Mouse (Mus musculus) MN1 (cell line): Measurements from ENCODE around the gene Igf2bp1.

Experiments used
- DNase-seq: peaks from one replicate; pipeline ENCODE4 v3.0.0-alpha.2; 2016; ENCODE audit warnings: low spot score

Gene Igf2bp1

DNA sequence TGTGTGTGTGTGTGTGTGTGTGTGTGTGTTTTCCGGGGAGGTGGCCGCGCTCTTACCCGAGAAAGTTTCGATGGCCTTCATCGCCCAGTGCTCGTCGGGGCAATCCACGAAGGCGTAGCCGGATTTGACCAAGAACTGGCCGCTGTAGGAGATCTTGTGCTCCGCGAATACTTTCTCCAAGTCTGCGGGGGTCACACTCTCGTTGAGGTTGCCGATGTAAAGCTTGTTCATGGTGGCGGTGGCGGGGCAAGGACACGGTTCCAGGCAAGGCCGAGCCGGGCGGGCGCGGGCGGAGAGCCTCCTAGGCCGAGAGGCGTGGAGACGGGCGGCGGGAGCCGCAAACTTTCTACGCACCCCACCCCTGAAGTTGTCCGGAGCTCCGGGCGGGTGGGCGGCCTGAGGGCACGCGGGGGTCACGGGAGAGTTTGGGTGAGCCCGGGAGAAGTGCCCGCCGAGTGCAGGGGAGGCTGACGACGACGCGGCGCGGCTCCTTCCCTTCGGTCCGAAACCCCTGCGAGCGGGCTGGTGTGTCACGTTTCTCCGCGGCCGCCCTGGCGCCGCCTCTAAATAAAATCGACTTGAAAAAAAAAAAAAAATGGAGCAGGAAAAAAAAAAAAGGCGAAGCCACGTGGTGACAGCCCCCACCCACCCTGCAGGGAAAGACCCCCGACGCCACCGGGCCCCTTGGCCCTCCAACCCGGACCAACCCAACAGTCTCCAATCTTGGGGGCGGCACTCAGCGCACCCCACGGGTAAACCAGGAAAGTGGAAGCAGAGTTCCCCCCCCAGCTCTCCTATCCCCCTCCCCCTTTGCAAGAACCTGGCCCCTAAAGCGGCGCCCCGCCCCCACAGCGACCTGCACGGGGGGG is at the start of gene Igf2bp1:
TSS of gene Igf2bp1 (minus strand) at position 538 of the 869 bp plus-strand sequence.
- DNase-seq = no peak

DNA sequence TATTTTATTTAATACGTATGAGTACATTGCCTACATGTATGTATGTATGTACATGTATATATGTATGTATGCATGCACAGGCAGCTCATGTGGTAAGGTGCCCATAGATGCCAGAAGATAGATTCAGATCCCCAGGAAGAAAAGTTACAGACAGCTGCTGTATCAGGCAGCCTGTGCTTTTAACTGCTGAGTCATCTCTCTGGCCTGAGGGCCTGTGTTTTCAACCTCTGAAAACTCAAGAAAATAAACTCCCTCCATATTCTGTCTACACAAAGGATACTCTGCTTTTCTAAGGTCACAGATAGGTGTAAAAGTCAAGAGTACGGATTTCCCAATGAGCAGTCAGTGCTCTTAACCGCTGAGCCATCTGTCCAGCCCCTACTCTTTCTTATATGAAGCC is 45.1 kb upstream of the Igf2bp1 start:
- no peak for DNase-seq

DNA sequence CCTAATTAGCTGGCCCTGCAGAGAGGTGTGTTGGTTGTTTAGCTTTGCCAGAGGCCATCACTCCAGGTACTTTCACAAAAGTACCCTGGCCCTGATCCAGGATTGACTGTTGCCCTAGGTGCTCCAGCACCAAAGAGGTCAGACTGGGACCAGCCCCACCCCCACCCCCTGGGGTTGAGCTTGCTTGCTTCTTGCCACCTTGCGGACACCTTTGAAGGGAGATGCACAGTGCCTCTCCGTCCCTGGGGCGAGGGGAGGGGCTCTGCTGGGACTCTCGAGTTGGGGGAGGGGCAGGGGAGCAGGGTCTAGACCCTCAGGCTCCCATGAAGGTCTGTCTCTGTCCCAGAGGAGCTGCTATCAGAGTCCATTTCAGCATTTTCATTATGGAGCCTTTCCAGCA is 44.2 kb upstream of the Igf2bp1 start:
- no peak for DNase-seq

DNA sequence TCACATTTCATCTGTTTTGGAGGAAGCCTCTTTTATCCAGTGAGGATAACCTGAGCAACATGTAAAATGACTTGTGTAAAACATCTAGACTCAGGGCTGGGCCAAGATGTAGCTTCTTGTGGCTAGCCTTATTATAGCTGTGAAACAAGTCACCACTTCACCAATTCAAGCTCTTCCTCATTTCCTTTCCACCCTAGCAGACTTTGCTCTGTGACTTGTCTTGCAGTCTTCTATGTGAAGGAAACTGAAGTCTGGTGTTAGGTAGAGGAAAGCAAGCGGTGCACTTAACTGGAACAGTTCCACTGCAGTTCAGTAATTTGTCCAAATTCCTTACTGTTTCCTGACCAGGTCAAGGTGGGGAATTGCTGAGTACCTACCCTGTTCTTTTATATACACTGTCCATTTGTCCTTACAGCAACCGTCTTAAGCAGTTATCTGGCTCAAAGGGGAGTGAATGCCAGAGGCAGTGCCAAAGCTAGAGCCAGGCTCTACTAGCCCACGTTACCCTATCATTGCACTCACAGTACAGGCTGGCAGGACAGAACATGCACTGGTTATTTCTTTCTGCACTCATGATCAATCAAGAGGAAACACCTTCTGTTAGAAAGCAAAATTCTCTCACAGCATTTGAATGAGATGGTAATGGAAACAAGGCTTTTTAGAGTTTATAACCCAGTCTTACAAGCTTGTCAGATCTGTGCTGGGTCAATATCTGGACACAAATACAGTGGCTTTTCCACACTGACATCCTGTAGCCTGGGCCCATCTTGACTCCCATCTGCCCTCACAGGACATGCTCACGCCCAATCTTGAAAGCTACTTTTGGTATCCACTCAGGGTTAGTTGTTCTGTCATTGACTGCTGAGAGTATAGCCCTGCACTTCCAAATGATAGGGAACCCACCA is 42.0 kb upstream of the Igf2bp1 start:
- DNase-seq = no peak

GRCm38 (mm10) chr11:96046793-96047192 is 41.1 kb upstream of the Igf2bp1 start:
- no peak for DNase-seq

DNA sequence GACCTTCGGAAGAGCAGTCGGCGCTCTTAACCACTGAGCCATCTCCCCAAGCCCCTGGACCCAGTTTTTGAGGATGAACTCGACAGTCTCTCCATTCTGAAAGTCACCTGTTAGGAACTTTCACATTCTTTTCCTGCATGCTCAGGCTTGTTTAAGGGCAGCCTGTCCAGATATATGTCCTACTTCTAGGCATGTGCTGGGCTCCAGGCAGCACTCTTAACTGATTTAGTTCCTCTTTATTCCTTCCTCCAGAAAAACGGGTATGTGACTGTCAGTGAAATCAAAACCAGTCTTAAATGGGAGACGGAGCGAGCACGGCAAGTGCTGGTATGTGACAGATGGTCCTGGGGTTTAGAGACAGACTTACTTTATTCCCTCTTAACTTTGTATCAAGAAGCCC is 40.3 kb upstream of the Igf2bp1 start:
- no peak for DNase-seq

DNA sequence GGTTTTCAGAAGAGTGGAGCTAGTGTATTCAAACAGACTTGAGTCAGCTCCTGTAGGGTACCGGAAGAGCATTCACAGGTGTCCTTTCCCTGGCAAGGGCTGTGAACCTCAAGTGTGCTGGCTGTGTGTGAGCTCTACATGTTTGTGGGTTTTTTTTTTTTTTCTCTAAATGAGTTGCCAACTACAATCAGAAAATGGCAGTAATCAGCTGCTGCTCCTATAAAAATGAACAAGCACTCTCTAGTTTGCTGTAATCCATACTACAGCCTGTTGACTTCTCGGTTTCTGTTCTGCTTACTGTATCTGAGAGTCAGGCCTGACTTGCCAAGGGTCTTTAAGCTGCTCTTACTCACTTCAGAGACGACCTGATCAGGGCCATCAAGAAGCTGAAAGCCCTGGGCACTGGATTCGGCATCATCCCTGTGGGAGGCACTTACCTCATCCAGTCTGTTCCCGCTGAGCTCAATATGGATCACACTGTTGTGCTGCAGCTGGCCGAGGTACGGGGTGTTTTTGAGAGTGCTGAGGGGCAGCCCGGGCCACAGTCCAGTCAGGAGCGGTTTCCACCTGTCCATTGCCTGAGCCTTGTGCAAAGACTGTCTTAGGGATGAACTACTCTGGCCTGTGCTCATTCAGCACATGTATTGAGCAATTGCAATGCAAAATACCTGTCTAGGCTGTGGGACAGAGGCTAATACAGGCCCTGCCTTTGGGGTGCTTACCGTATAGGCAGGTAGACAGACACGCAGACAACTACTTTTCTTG is 39.2 kb upstream of the Igf2bp1 start:
- no peak for DNase-seq

DNA sequence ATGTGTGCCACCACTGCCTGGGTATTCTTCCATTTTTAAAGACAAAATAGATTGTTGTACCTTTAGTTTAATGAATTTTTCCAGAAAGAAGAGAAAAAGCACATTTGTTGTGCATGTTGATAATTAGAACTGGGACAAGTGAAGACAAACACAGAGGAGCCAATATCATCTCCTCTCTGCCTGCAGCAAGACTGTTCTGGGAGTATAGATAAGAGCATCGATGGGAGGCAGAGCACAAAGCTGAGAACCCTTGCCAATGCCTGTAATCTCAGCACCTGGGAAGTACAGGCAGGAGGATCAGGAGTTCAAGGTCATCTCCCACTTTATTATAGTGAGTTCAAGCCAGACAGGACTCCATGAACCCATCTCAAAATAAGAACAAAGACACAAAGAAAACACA is 32.8 kb upstream of the Igf2bp1 start:
- DNase-seq = no peak

DNA sequence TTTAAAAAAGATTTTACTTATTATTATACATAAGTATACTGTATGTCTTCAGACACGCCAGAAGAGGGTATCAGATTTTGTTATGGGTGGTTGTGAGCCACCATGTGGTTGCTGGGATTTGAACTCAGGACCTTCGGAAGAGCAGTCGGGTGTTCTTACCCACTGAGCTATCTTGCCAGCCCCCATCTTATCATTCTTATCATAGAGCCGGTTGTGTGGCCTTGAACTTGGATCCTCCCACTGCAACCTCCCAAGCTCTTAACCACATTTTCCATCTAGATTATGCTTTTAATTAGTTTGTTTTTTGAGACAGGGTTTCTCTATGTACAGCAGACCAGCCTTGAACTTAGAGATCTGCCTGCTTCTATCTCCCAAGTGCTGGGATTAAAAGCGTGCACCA is 31.8 kb upstream of the Igf2bp1 start:
- DNase-seq = no peak

DNA sequence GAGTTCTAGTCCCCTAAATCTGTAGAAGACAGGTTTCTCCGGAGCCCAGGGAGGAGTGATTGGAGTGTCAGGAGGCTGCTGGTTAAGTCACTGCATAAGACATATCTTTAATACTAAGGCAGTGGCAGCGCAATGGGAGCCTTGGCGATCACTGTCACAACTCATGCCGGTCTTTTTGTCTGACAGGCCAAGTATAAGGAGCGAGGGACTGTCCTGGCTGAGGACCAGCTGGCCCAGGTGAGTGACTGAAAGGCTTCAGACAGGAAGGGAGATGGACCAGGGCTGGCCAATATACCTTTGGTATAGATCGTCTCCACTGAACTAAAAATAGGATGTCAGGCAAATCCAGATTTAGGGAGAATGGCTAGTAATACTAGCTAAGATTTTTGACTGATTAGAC is 29.4 kb upstream of the Igf2bp1 start:
- DNase-seq = no peak

DNA sequence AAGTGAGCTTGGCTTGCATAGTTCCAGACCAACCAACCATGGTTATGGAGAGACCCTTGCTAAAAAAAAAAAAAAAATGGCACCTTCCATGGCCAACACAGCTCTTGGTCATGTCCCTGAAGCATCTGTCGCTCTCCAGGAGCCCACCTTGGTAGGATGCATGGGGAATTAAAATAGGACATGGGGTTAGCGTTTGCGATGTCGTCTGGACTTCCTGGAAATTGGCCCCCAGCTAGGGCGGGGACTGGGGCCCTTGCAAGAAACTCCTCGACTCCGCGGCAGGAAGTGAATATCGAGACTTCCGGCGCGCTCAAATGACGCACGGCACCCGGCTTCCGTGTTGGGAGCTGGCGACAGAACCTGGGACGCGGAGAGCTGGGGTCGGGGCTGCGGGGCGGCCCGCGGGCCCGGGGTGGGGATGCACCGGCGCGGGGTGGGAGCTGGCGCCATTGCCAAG is 28.9 kb upstream of the Igf2bp1 start, which contains the start of gene Snf8:
TSS of gene Snf8 (plus strand) at position 290 of the 457 bp plus-strand sequence.
- peak; percentile 92 for DNase-seq

DNA sequence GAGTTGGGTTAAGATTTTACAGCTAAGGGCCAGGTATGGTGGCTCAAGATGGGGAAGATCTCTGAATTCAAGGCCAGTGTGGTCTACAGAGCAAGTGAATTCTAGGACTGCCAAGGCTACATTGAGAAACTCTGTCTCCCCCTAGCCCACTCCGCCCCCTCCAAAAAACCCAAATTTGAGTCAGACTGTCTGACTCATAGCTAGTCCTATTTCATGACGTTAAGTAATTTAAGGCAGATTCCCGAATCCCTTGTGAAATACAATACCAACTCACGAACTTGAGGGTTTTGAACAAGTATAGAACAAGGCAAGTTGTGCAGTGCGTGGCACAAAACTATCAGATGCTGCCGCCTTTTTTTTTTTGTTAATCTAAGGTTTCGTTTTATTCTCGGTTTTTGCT is 28.4 kb upstream of the Igf2bp1 start:
- no peak for DNase-seq

DNA sequence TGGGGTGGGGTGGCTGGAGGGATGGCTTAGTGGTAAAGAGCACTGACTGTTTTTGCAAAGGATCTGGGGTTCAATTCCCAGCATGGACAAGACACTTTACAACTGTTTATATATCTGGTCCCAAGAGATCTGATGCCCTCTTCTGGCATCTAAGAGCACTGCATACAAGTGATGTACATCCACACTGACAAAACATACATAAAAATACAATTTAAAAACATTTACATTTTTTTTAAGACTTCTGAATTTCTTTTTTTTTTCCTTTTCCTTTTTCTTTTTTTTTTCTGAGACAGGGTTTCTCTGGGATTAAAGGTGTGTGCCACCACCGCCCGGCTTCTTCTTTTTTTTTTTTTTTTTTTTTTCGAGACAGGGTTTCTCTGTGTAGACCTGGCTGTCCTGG is 27.5 kb upstream of the Igf2bp1 start:
- no peak for DNase-seq

DNA sequence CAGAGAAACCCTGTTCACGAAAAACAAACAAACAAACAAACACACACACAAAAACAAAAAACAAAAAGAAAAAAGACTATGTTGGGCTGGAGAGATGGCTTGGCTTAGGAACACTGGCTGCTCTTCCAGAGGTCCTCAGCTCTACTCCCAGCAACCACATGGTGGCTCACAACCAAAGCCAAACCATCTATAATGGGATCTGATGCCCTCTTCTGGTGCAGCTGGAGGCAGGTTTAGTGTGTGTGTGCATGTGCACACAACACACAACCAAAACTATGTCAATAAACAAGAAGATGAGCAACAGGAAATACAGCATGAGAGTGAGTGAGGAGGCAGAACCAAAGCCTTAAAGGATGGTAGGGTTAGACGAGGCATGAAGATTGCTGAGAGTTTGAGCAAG is 26.0 kb upstream of the Igf2bp1 start:
- DNase-seq = no peak

- DNase-seq = no peak
Measured at GRCm38 (mm10) chr11:96030571-96030970, 24.8 kb upstream of the Igf2bp1 start.

GRCm38 (mm10) chr11:96028130-96028529 is 22.4 kb upstream of the Igf2bp1 start:
- no peak for DNase-seq

- no peak for DNase-seq
Measured at GRCm38 (mm10) chr11:96020622-96021021, 14.9 kb upstream of the Igf2bp1 start.

DNA sequence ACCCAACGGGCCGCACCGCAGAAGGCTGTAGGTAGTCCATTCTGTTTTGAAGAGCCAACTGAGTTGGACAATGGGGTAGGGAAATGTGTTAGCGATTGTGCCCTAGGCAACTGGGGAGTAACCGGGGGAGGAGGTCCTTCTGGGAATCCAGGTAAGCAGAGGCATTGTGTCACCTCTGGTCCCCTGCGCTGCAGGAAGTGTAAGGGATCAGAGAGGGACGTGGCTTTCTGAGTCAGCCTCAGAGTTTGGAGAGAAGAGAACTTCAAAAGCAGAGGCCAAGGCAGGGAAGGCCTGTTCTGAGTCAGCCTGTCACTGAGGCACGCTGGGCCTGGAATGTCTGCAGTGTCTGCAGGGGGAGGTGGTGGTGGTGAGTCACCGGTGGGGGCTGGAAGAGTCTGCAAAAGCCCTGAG is 12.2 kb upstream of the Igf2bp1 start:
- DNase-seq = peak; percentile 65

DNA sequence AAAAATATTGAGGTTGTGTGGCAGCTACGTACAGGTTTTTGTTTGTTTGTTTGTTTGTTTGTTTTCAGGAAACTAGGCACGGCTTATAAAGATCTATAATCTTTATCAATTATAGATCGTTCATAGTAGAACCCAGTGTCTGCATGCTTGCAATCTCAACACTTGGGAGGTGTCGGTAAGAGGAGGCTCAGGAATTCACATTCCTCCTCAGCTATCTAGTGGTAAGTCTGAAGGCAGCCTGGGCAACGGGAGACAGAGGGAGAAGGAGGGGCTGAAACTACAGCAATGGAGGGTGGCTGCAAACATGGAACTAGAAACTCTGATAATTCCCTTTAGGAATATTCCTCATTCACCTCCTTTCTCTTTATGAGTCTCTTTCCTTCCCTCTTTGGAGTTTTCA is 9.7 kb upstream of the Igf2bp1 start:
- no peak for DNase-seq

DNA sequence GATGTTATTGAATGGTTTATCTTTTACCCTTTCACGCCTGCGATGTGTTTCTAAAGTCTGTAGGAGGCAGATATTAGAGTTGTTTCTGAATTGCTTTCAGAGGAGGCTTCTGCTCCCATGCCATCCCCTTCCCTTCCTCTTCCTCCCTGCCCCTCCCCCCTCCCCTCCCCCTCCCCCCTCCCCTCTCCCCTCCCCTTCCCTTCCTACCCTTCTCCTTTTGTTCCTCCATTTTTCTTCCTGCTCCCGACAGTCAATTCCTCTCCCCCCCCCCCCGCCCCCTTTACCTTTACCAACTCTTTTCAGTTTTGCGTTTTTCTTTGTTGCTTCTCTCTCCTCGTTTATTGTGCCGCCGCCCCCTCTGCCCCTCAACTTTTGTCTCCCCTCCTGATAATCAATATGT is 6.2 kb upstream of the Igf2bp1 start:
- DNase-seq = no peak

DNA sequence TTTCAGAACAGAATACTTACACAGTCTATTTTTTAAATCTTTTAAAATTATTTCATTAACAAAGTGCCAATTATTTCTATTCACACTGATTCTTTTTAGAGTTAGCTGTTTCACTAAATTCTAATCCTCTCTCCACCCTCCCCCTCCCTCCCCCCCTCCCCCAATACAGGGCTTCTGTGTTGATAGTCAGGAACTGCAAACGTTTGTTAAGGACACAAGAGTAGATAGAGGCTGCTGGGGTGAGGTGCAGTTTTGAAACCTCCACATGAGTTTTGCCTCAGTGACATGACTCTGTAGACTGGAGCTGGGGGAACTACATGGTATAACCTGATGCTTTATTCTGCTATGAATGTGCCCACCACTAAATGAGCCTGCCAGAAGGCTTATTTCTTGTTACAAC is 3.1 kb upstream of the Igf2bp1 start:
- DNase-seq = no peak
